Mouse (Mus musculus) right cerebral cortex, postnatal 25 days (tissue): ENCODE data around the gene Cyp2d9.
A peak's percentile ranks its signal among the peaks of the same experiment; 100 is the strongest.
"Not testable (repeated sequence)": the region's sequence is repeated elsewhere in the genome, so short reads cannot be mapped to it uniquely, and the experiment has no call there.

Source experiments
- DNase-seq: peaks from one replicate; pipeline ENCODE4 v3.0.0; 2022

Cyp2d9 gene

DNA sequence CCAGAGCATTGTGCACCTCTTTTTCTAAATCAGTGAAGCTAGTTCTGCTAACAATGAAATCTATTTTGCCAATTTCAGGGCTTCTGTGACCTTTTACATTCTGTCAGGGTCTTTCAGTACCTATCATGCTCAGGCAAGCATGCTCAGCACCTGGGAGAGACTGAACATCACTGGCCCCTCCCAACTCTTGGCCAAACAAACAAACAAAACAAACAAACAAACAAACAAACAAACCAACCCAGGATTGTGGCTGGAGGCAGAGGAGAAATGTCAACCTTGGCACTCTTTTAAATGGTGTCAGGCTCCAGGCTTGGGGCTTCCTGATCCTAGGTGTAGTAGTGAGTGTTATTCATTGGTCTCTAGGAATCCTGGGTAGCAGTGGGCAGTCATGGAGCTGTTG lies at the start of gene Cyp2d9:
Gene Cyp2d9 (plus strand): TSS at position 301 of the 400 bp plus-strand sequence.
- DNase-seq, result no peak

GRCm38 (mm10) chr15:82385729-82386128 lies 47.5 kb upstream of the Cyp2d9 start:
- DNase-seq, result no peak

- DNase-seq, result not testable (repeated sequence)
Observed at GRCm38 (mm10) chr15:82389916-82390315, 43.3 kb upstream of the Cyp2d9 start.

- DNase-seq, result not testable (repeated sequence)
Observed at GRCm38 (mm10) chr15:82393922-82394321, 39.3 kb upstream of the Cyp2d9 start, which contains the start of gene Cyp2d11. Gene Cyp2d11, minus strand, starts transcription at chr15:82394022.

DNA sequence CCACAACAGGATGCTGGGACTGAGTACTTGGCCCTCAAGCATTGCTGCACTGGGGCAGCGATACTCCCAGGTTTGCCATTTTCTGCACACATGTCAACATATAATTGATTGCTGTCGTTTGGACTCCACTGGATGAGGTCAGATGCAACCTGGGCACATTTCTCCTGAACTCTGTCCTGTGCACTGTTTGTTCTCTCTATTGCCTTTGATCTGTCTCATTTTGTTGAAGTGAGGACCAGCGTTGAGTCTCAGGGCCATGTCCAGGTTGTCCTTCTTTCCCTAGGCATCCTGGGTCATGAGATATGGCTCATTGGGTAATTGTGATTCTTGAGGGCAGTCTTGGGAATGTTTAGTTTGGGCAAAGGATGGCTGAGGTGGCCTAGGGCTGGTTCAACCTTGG lies 37.3 kb upstream of the Cyp2d9 start:
- not testable (repeated sequence) for DNase-seq

- no peak for DNase-seq
Observed at GRCm38 (mm10) chr15:82401516-82401915, 31.7 kb upstream of the Cyp2d9 start.

- DNase-seq, result no peak
Observed at GRCm38 (mm10) chr15:82402106-82402505, 31.1 kb upstream of the Cyp2d9 start.

GRCm38 (mm10) chr15:82402741-82403140 lies 30.5 kb upstream of the Cyp2d9 start:
- DNase-seq, result no peak

DNA sequence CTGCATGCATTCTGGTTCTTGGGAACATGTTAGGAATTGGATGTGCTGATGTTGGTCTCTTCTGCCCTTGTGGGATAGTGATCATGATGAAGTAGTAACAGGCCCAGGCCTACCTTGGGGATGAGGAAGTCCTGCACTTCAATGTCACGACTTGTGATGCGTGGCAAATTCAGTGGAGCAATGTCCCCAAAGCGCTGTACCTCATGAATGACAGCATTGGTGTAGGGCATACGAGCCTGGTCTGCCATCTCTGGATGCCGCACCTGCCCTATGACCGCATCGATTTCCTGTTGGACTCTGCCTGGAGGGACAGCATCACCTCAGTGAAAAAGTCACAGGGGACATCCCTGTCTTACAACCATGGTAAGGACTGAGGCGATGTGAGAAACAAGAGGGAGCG lies 29.6 kb upstream of the Cyp2d9 start:
- no peak for DNase-seq

DNA sequence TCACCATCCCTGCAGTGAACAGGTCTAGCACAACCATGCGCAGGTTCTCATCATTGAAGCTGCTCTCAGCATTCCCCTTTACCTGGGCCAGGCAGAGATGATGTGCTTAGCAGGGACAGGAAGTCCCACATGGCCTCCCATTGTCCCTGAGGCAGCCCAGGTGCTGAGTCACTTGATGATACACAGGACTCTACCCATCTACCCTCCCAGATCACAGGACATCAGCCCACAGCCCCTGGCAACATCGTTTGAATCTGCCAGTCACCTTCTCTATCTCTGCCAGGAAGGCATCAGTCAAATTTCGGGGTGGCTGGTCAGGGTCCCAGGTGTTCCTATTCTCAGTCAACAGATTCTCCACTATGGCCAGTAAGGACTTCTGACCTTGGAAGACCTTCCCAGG lies 29.1 kb upstream of the Cyp2d9 start:
- DNase-seq, result no peak

- DNase-seq, result no peak
Observed at GRCm38 (mm10) chr15:82406981-82407380, 26.3 kb upstream of the Cyp2d9 start, which contains the start of gene Cyp2d10. Gene Cyp2d10, minus strand, starts transcription at chr15:82407195.

GRCm38 (mm10) chr15:82407536-82407935 lies 25.7 kb upstream of the Cyp2d9 start:
- DNase-seq, result no peak

- peak; percentile 72 for DNase-seq
Observed at GRCm38 (mm10) chr15:82416797-82417789, 16.1 kb upstream of the Cyp2d9 start.

- no peak for DNase-seq
Observed at GRCm38 (mm10) chr15:82418616-82419015, 14.6 kb upstream of the Cyp2d9 start.

DNA sequence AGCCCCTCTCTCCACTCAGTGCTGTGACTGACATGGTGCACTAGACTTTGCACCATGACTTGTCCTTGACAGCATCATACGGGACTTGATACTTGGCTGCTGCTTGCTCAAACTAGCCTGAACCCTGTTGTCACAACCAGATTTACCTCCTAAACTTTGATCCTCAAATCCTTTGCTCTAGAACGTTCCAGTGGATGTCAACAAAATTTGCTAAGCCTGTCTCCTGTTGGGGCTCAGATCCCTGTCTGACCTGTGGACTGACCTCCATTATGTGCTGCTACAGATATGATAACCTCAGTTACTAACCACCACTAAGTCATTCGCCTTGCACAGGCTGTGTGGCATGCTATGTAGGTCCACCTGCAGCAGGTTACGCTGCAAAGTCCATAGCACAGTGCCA lies 10.3 kb upstream of the Cyp2d9 start:
- no peak for DNase-seq

GRCm38 (mm10) chr15:82423471-82423870 lies 9.8 kb upstream of the Cyp2d9 start:
- no peak for DNase-seq

- no peak for DNase-seq
Observed at GRCm38 (mm10) chr15:82433621-82434020, 384 bp downstream of the Cyp2d9 start.

- no peak for DNase-seq
Observed at GRCm38 (mm10) chr15:82434541-82434940, 1.3 kb downstream of the Cyp2d9 start.

- DNase-seq, result no peak
Observed at GRCm38 (mm10) chr15:82435011-82435410, 1.8 kb downstream of the Cyp2d9 start.

- DNase-seq, result no peak
Observed at GRCm38 (mm10) chr15:82435606-82436005, 2.4 kb downstream of the Cyp2d9 start.

DNA sequence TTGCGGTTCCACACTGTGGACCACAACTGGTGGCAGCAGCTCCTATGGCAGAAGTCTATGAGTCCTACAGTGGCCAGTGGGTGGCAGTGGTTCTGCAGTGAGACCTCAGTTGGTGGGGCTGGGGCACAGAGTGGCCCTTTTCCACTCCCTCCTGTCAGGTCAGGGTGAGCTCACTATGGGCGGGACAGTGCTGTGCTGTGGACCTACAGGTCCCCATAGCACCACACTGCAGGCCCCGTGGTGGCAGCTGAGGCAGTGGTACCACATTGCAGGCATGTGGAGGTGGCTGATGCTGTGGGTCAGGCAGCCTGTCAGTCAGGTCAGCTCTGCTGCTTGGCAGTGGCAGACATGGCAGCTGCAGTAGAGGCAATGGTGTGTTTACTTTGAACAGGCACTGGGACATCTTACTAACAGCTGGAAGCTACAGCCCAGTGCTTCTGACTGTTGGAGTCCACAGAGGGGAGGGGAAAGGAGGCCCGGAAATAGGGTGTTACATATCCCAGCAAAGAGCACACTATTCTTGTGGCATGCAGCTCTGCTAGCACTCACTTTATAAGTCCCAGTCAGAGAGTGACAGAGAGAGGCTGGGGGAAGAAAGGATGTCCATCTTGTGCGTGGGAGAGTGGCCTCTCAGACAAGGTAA lies 4.9 kb downstream of the Cyp2d9 start:
- no peak for DNase-seq

DNA sequence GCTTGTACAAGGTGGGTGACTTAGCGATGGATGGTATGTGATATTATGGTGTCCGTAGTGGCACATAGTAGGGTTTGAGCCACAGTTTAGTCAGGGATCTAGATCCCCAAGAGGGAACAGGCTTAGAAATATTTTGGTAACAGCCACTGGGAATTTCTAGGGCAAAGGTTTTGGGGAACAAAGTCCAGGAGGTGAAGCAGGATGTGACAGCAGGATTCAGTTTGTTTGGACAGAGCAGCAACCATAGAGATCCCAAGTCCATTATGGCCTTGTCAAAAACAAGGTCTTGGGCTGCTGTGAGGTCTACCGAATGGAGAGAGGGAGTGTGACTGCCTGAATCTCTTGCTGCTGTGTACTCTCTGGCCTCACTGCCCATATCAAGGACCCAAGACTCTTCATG lies 10.4 kb downstream of the Cyp2d9 start:
- no peak for DNase-seq

- DNase-seq, result no peak
Observed at GRCm38 (mm10) chr15:82445196-82445595, 12.0 kb downstream of the Cyp2d9 start.

DNA sequence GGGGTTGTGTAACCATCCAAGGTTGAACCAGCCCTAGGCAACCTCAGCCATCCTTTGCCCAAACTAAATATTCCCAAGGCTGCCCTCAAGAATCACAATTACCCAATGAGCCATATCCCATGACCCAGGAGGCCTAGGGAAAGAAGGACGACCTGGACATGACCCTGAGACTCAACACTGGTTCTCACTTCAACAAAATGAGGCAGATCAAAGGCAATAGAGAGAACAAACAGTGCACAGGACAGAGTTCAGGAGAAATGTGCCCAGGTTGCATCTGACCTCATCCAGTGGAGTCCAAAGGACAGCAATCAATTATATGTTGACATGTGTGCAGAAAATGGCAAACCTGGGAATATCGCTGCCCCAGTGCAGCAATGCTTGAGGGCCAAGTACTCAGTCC lies 16.8 kb downstream of the Cyp2d9 start:
- not testable (repeated sequence) for DNase-seq
